Mouse (Mus musculus) hindbrain, postnatal 0 days (tissue): ENCODE results near the gene Cwc25. TPM values are rescaled to one million over a fixed set of nuclear protein-coding genes. Genes with fewer than 3 reads are reported as not detected.
A peak's percentile ranks its signal among the peaks of the same experiment; 100 is the strongest.

Experiments
- ATAC-seq: fragments of 200-750 bp; cut with Nextera tagmentation; 2 replicates; pipeline ENCODE4 v1.8.0; 2017; ENCODE audit warnings: mild to moderate bottlenecking, moderate TSS enrichment, moderate library complexity
- DNase-seq: peaks from one replicate; pipeline ENCODE4 v3.0.0-alpha.2; 2015; ENCODE audit warnings: low spot score
- H3K27ac ChIP-seq: fragments of 300-500 bp; sonication (generic); 2 replicates; pipeline ENCODE4 v1.5.1; 2014; ENCODE audit warnings: mild to moderate bottlenecking
- H3K27me3 ChIP-seq: fragments of 300-500 bp; sonication (generic); 2 replicates; pipeline ENCODE4 v1.6.1; 2014; ENCODE audit warnings: low read length, mixed read lengths; ENCODE audit not compliant: insufficient read depth
- H3K36me3 ChIP-seq: fragments of 300-500 bp; sonication (generic); 2 replicates; pipeline ENCODE4 v1.6.1; 2014; ENCODE audit warnings: low read length, mixed read lengths; ENCODE audit not compliant: insufficient read depth
- H3K4me1 ChIP-seq: fragments of 300-500 bp; sonication (generic); 2 replicates; pipeline ENCODE4 v1.6.1; 2014; ENCODE audit warnings: antibody characterized with exemption, low read length, mixed read lengths; ENCODE audit not compliant: insufficient read depth
- H3K4me2 ChIP-seq: fragments of 300-500 bp; sonication (generic); 2 replicates; pipeline ENCODE4 v1.6.1; 2014; ENCODE audit warnings: low read depth, mild to moderate bottlenecking, low read length, moderate library complexity, mixed read lengths
- H3K4me3 ChIP-seq: fragments of 300-500 bp; sonication (generic); 2 replicates; pipeline ENCODE4 v1.5.1; 2014; ENCODE audit warnings: low read length
- H3K9ac ChIP-seq: fragments of 300-500 bp; sonication (generic); replicated peaks from 2 replicates; pipeline ENCODE4 v1.6.1; 2014; ENCODE audit warnings: mild to moderate bottlenecking, low read length, moderate library complexity, mixed read lengths
- H3K9me3 ChIP-seq: fragments of 300-500 bp; sonication (generic); 2 replicates; pipeline ENCODE4 v1.6.1; 2016; ENCODE audit warnings: low read length, mixed read lengths
- CTCF ChIP-seq: IDR thresholded peaks from 2 replicates; pipeline ENCODE4 v1.5.1; 2016; ENCODE audit warnings: antibody characterized with exemption, control low read depth, low read depth
- WGBS: fragments of 180-500 bp; shearing (Covaris S2); extraction: QIAGEN DNeasy Blood & Tissue Kit; methylation state at CpG from one replicate; pipeline ENCODE4 v1.1.7; 2014; 5-methylcytosine and 5-hydroxymethylcytosine counted together
- polyA plus RNA-seq: library from polyadenylated mRNA; unstranded; fragments of >200 nt; fragmentation: Nextera tagmentation; extraction: Ambion mirVana; gene quantifications from 2 replicates; pipeline ENCODE4 v1.2.1, GENCODE M21; 2015
- total RNA-seq: library from RNA; depleted of rRNA; stranded (reverse); fragments of >200 nt; gene quantifications from 2 replicates; pipeline ENCODE4 v1.2.3, GENCODE M21; 2014

The Cwc25 gene
- total and polyA plus RNA-seq, 2 experiments from 2014 or later: 11.9 to 14.2 TPM

DNA sequence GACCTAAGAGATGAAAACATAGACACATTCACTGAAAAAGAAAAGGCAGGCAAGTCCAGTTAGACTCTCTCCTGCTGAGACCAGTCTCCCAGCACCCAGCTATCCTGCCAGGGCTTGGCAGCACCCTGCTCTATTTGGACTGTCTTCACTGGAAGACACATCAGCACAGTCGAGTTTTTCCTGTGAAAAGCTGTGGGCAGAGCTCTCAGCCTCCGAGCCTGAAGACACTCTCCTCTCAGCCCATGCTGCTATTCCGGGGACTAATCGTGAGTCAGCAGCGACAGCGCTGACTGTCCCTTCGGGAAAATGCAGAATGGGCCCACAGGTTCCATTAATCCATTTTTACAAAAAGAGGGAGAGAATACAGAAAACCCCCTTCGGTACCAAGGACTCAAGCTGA is 13.1 kb downstream of the Cwc25 start:
- ATAC-seq: no peak
- no peaks in the 10 kb centered on the region for H3K9me3 ChIP-seq
- WGBS: 91% methylated on average over 8 of the region's 8 CpGs
- DNase-seq: no peak
- no peak overlapping the region for H3K9ac ChIP-seq
- TF ChIP-seq CTCF: no peak
- no peak overlapping the region for H3K27ac ChIP-seq
- H3K36me3 ChIP-seq: peaks cover 60% of the 10 kb centered on the region
- no peak overlapping the region for H3K4me3 ChIP-seq
- H3K4me1 ChIP-seq: no peaks in the 10 kb centered on the region
- H3K27me3 ChIP-seq: no peaks in the 10 kb centered on the region
- H3K4me2 ChIP-seq: no peak overlapping the region

DNA sequence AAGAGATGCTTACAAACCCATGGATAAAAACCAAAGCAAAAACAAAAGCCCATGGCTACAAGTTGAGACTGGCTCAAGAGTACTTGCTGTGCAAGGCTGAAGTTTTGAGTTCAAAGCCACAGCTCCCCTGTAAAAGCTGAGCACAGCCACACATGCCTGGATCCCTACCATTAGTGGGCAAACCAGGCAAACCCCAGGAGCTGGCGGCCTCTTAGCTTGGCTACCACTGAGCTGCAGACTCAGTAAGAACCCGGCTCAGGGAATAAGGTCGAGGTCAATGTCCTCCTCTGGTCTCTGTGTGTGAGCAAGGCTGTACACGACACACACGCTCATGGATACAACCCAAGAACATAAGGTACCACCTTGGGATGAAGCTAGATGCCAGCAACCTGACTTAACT is 17.9 kb downstream of the Cwc25 start:
- DNase-seq: no peak
- no peak for ATAC-seq
- H3K36me3 ChIP-seq: peaks cover 48% of the 10 kb centered on the region
- 87% methylated on average over 5 of the region's 5 CpGs for WGBS
- no peak overlapping the region for H3K4me3 ChIP-seq
- no peak overlapping the region for H3K4me2 ChIP-seq
- H3K9me3 ChIP-seq: no peaks in the 10 kb centered on the region
- H3K27me3 ChIP-seq: no peaks in the 10 kb centered on the region
- no peak overlapping the region for H3K27ac ChIP-seq
- H3K9ac ChIP-seq: no peak overlapping the region
- no peak for TF ChIP-seq CTCF
- peaks cover 1% of the 10 kb centered on the region for H3K4me1 ChIP-seq

DNA sequence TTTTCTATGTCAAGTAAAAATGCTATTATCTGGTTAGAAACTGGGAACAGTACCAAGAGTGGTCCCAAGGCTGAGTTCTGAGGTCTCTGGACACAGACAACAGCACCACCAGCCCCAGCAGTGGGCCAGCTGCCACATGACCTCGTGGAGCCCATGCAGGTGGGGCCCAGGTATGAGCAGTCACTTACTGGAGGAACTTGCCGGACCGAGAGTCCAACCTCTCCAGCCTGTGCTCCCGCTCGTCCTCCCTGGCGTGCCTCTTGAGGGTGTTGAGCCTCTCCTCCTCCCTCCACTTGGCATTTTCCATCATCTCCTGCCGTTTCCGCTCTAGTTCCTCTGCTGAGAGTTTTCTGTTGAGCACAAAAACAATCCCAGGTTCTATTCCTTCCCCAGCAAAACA is 18.6 kb downstream of the Cwc25 start:
- no peak for TF ChIP-seq CTCF
- DNase-seq (no peak), ATAC-seq (no peak)
- Histone ChIP-seq H3K4me2 (no peak overlapping the region), H3K27ac (no peak overlapping the region), H3K4me1 (peaks cover 8% of the 10 kb centered on the region), H3K36me3 (peaks cover 41% of the 10 kb centered on the region), H3K4me3 (no peak overlapping the region), H3K9me3 (no peaks in the 10 kb centered on the region), H3K27me3 (no peaks in the 10 kb centered on the region), H3K9ac (no peak overlapping the region)
- WGBS: 94% methylated on average over 8 of the region's 8 CpGs

DNA sequence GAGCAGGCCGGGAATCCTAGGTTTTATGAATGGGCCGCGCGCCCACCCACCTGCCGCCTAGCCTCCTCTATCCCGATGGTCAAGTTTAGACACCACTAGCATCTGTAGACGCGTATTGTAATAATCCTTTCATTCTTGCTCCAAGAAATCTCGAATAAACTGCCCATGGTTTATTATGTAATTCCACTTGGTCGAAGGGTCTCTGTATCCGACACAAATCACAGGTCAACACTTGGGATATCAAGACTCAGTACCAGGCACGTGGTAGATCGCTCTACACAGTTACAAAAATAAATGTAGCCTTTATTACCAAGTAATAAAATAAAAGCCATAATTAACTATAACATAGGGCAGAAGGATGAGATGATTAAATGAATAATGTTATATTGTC is 21.0 kb downstream of the Cwc25 start:
- peaks cover 27% of the 10 kb centered on the region for H3K36me3 ChIP-seq
- DNase-seq (no peak), ATAC-seq (no peak)
- 8% methylated on average over 13 of the region's 13 CpGs for WGBS
- H3K4me1 ChIP-seq: peaks cover 17% of the 10 kb centered on the region
- no peak for TF ChIP-seq CTCF
- H3K9me3 ChIP-seq: no peaks in the 10 kb centered on the region
- H3K4me3 ChIP-seq: peak overlapping the region; percentile 75
- 0 out of 2 replicates have a peak overlapping the region, but pooled peaks have one; percentile 98 for H3K27ac ChIP-seq
- no peaks in the 10 kb centered on the region for H3K27me3 ChIP-seq
- peak overlapping the region; percentile 78 for H3K4me2 ChIP-seq
- H3K9ac ChIP-seq: no peak overlapping the region

DNA sequence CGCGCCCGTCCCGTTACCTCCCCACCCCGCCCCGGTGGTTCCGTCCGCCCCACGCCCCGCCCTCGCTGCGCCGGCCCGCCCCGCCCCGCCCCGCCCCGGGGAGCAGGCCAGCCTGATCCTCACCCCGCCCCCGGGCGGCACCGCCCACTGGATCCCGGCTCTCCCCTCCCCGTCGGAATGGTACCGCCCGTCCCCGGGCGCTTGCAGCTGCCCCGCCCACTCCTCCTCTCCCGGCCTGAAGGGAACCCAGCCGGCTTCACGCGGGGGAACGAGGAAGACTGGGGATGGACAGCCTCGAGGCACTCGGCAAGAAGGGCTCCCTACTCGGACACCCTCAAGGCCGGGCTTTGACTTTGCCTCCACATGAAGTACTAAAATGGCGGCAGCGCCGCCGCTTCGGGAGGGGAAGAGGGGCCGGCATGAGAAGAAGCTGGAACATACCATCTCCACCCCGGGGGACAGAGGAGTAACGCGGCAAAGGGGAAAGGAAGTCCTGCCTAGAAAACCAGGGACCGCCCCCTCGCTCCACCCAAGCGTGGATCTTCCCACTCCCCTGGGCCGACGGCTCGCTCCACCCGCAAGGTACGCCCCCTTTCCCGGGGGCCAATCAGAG is 21.5 kb downstream of the Cwc25 start:
- peak; percentile 99 for DNase-seq
- no peak for TF ChIP-seq CTCF
- peak overlapping the region; percentile 78 for H3K4me2 ChIP-seq
- peak overlapping the region; percentile 98 for H3K27ac ChIP-seq
- H3K27me3 ChIP-seq: no peaks in the 10 kb centered on the region
- H3K36me3 ChIP-seq: peaks cover 24% of the 10 kb centered on the region
- peak overlapping the region; percentile 75 for H3K4me3 ChIP-seq
- H3K9ac ChIP-seq: peak overlapping the region; percentile 86
- under 1% methylated on average over 36 of the region's 57 CpGs for WGBS
- H3K4me1 ChIP-seq: peaks cover 17% of the 10 kb centered on the region
- no peaks in the 10 kb centered on the region for H3K9me3 ChIP-seq
- ATAC-seq: peak; percentile 96

DNA sequence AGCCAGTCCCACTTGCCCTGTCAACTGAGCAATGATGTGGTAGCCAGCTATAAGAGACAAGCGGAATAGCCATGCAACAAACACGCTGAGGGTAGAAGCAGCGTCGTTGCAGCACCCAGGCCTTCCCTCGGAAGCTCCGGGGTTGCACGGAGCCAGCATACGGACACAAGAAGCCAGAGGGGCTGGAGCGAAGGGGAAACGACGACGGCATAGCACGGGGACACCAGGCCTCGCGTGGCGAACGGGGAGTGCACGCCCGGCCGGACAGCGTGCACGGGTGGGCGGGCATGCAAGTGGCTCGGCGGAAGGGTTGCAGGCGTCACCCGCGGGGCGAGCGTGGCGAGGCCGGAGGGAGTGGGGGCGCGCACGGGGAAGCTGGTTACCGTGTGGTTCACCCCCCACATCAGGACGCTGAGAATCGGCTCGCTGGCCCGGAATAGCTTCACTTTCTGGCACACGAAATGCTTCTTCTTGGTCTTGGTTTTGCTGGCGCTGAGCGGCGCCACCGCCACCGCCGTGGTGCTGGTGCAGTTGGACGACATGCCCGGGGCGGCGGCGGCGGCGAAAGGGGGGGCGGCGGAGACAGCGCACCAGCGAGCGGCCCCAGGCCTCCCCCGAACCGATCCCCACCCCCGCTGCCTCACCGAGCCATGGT is 22.2 kb downstream of the Cwc25 start, which contains the start of gene Pip4k2b:
Gene Pip4k2b, minus strand, starts transcription at position 642 of the 655 bp plus-strand sequence.
- peak within 1 kb of the TSS; percentile 78 for H3K4me2 ChIP-seq
- no peaks in the 10 kb centered on the region for H3K9me3 ChIP-seq
- 0% methylated on average over 49 of the region's 63 CpGs for WGBS
- H3K27ac ChIP-seq: peak within 1 kb of the TSS; percentile 98
- H3K4me1 ChIP-seq: peaks cover 17% of the 10 kb centered on the region
- no peaks in the 10 kb centered on the region for H3K27me3 ChIP-seq
- peak within 1 kb of the TSS; percentile 75 for H3K4me3 ChIP-seq
- peak; percentile 68 for DNase-seq
- no peak for TF ChIP-seq CTCF
- H3K36me3 ChIP-seq: peaks cover 19% of the 10 kb centered on the region
- H3K9ac ChIP-seq: peak within 1 kb of the TSS; percentile 86
- peak; percentile 61 for ATAC-seq

DNA sequence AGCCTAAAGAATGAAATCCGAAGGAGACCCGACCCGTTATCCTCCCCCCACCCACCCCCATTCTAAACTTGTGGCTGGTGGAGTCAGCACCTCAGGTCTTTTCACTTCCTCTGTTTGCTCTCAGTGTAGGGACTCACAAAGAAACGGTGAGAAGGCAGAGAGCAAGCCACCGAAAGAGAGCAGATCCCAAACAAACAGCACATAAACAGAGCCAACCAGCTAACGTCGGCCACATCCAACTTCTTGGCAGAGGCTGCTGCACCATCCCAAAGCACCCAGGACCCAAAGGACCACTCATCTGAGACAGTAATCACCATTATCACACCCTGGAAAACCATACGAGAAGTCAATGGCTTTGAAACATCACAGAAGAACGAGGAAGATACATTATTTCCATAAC is 22.9 kb downstream of the Cwc25 start:
- TF ChIP-seq CTCF: no peak
- Histone ChIP-seq H3K4me1 (peaks cover 17% of the 10 kb centered on the region), H3K27ac (peak overlapping the region; percentile 98), H3K9ac (peak overlapping the region; percentile 86), H3K27me3 (no peaks in the 10 kb centered on the region), H3K4me2 (peak overlapping the region; percentile 78), H3K36me3 (peaks cover 19% of the 10 kb centered on the region), H3K9me3 (no peaks in the 10 kb centered on the region), H3K4me3 (peak overlapping the region; percentile 75)
- WGBS: 18% methylated on average over 9 of the region's 9 CpGs
- peak; percentile 8 for DNase-seq
- ATAC-seq: no peak
